Mouse (Mus musculus): ENCODE data around the gene Gm13090. TPM values are rescaled to one million over a fixed set of nuclear protein-coding genes. Genes with fewer than 3 reads are reported as not detected.
A peak's percentile ranks its signal among the peaks of the same experiment; 100 is the strongest.

Gm13090 gene
- total RNA-seq, 2 experiments from 2014 or later, result not detected

GRCm38 (mm10) chr4:151095207-151095606 lies 5.8 kb downstream of the Gm13090 start:
- DNase-seq (ENCODE audit: low spot score in 2 of 2), result peak; percentile 49 to 79
- intact Hi-C loops (cut with DNase I), result no loop called here

GRCm38 (mm10) chr4:151096334-151097103 lies 7.1 kb downstream of the Gm13090 start:
- DNase-seq (ENCODE audit: low spot score in 2 of 2), result no peak
- intact Hi-C loops (cut with DNase I), result no loop called here

- DNase-seq (ENCODE audit: low spot score in 2 of 2), result no peak
- intact Hi-C loops (cut with DNase I), result no loop called here
Measured at GRCm38 (mm10) chr4:151097104-151097438, 7.7 kb downstream of the Gm13090 start.

GRCm38 (mm10) chr4:151103646-151104045 lies 14.3 kb downstream of the Gm13090 start:
- no peak for DNase-seq (ENCODE audit: low spot score in 2 of 2)
- intact Hi-C loops (cut with DNase I), result loop anchor here (5.0 kb wide), 1 partner anchor 34 kb away; no protein-coding TSS in a partner anchor

- intact Hi-C loops (cut with DNase I), result loop anchor here (5.0 kb wide), 1 partner anchor 33 kb away; no protein-coding TSS in a partner anchor
- DNase-seq (ENCODE audit: low spot score in 2 of 2), result no peak
Measured at GRCm38 (mm10) chr4:151104147-151104546, 14.8 kb downstream of the Gm13090 start.

GRCm38 (mm10) chr4:151105886-151106285 lies 16.5 kb downstream of the Gm13090 start:
- intact Hi-C loops (cut with DNase I), result no loop called here
- DNase-seq (ENCODE audit: low spot score in 2 of 2), result no peak

- intact Hi-C loops (cut with DNase I), result no loop called here
Measured at GRCm38 (mm10) chr4:151106468-151106867, 17.1 kb downstream of the Gm13090 start.

GRCm38 (mm10) chr4:151107131-151108001 lies 18.0 kb downstream of the Gm13090 start:
- intact Hi-C loops (cut with DNase I), result loop anchor here (2.0 kb wide), 1 partner anchor 21 kb away; no protein-coding TSS in a partner anchor
- peak; percentile 72 to 79 for DNase-seq (ENCODE audit: low spot score in 2 of 2)

More at GRCm38 (mm10) chr4:151106468-151106867, 17.1 kb downstream of the Gm13090 start:
- DNase-seq (ENCODE audit: low spot score in 2 of 2), result no peak

- peak; percentile 92 for DNase-seq (ENCODE audit: low spot score in 2 of 2)
- intact Hi-C loops (cut with DNase I), result loop anchor here (2.0 kb wide), 1 partner anchor 21 kb away; no protein-coding TSS in a partner anchor
Measured at GRCm38 (mm10) chr4:151108028-151108771, 18.8 kb downstream of the Gm13090 start.

GRCm38 (mm10) chr4:151108834-151109241 lies 19.5 kb downstream of the Gm13090 start:
- intact Hi-C loops (cut with DNase I), result loop anchor here (2.0 kb wide), 1 partner anchor 20 kb away; no protein-coding TSS in a partner anchor

GRCm38 (mm10) chr4:151111226-151111625 lies 21.9 kb downstream of the Gm13090 start:
- no peak for DNase-seq (ENCODE audit: low spot score in 2 of 2)
- intact Hi-C loops (cut with DNase I), result no loop called here

More at GRCm38 (mm10) chr4:151108834-151109241, 19.5 kb downstream of the Gm13090 start:
- DNase-seq (ENCODE audit: low spot score in 2 of 2), result no peak

- no peak for DNase-seq (ENCODE audit: low spot score in 2 of 2)
- intact Hi-C loops (cut with DNase I), result no loop called here
Measured at GRCm38 (mm10) chr4:151114574-151114973, 25.2 kb downstream of the Gm13090 start.

GRCm38 (mm10) chr4:151118883-151119282 lies 29.5 kb downstream of the Gm13090 start:
- intact Hi-C loops (cut with DNase I), result no loop called here
- no peak for DNase-seq (ENCODE audit: low spot score in 2 of 2)

GRCm38 (mm10) chr4:151127636-151128548 lies 38.5 kb downstream of the Gm13090 start:
- no peak for DNase-seq (ENCODE audit: low spot score in 2 of 2)
- intact Hi-C loops (cut with DNase I), result loop anchor here (2.0 kb wide), 1 partner anchor 19 kb away; no protein-coding TSS in a partner anchor

GRCm38 (mm10) chr4:151128641-151129541 lies 39.5 kb downstream of the Gm13090 start:
- DNase-seq (ENCODE audit: low spot score in 2 of 2), result peak; percentile 90 to 95
- intact Hi-C loops (cut with DNase I), result loop anchor here (2.0 kb wide), 1 partner anchor 20 kb away; no protein-coding TSS in a partner anchor

- intact Hi-C loops (cut with DNase I), result loop anchor here (2.0 kb wide), 1 partner anchor 21 kb away; no protein-coding TSS in a partner anchor
- DNase-seq (ENCODE audit: low spot score in 2 of 2), result no peak
Measured at GRCm38 (mm10) chr4:151129725-151130557, 40.6 kb downstream of the Gm13090 start.

Data from left cerebral cortex, postnatal 14 days (tissue).